ENCODE assay signal across 23 mouse cellular contexts in genomic region chr11:60143086-60143485, GRCm38 (mm10). TPM values are rescaled to one million over a fixed set of nuclear protein-coding genes. Genes with fewer than 3 reads are reported as not detected.
DNase-seq lines count a peak whose midpoint lies in the region; ATAC-seq lines count a peak whose summit lies in the region.
"Had no signal": no experiment of that assay in that cellular context is flagged by ENCODE, and none has a peak within 500 bp of the region (broad histone marks: within the 10 kb centered on the region; RNA-seq: fewer than 3 reads in every experiment).

No protein-coding gene starts in this region.

- ATAC-seq in hindbrain, embryonic 15.5 days (ENCODE audit: low FRiP score, low read depth): no peak
- ATAC-seq in hindbrain, embryonic 16.5 days: no peak
- ATAC-seq in granulocyte monocyte progenitor cell, adult 5-6 weeks (replicated peaks; ENCODE audit: poor library complexity, severe bottlenecking): peak; percentile 18; the same call in 1 of the 2 replicates
- ATAC-seq: activated CD4-positive, CD25-positive, alpha-beta regulatory T cell, adult 4 months; liver, postnatal 0 days had no signal

- 80% methylated on average over 4 of the region's 4 CpGs for whole genome bisulfite sequencing in hindbrain, embryonic 15.5 days
- 68% methylated on average over 4 of the region's 4 CpGs for WGBS in hindbrain, embryonic 16.5 days

- no peak overlapping the region for H3K27ac ChIP-seq in hindbrain, embryonic 15.5 days (replicated peaks)
- H3K27ac ChIP-seq in hindbrain, embryonic 16.5 days (ENCODE audit: low read depth, low read length): no peak overlapping the region
- H3K27ac ChIP-seq: embryonic facial prominence, embryonic 13.5 days; layer of hippocampus, adult 2 months; limb, embryonic 15.5 days had no signal

- no peak overlapping the region for H3K9ac ChIP-seq in hindbrain, embryonic 15.5 days
- H3K9ac ChIP-seq in hindbrain, embryonic 16.5 days (ENCODE audit: low read depth, low read length): no peak overlapping the region
- H3K9ac ChIP-seq: embryonic facial prominence, embryonic 13.5 days; heart, embryonic 12.5 days; limb, embryonic 15.5 days; liver, postnatal 0 days had no signal

- H3K36me3 ChIP-seq in hindbrain, embryonic 15.5 days: no peaks in the 10 kb centered on the region
- no peaks in the 10 kb centered on the region for H3K36me3 ChIP-seq in hindbrain, embryonic 16.5 days (ENCODE audit: control insufficient read depth, insufficient read depth, low read length)

- H3K9me3 ChIP-seq in hindbrain, embryonic 15.5 days: no peaks in the 10 kb centered on the region
- no peaks in the 10 kb centered on the region for H3K9me3 ChIP-seq in hindbrain, embryonic 16.5 days (ENCODE audit: control insufficient read depth, low read length)
- H3K9me3 ChIP-seq: embryonic facial prominence, embryonic 13.5 days; heart, embryonic 12.5 days; limb, embryonic 15.5 days had no signal

- peak; percentile 36 for DNase-seq in adrenal gland, adult 2 months
- no peak for DNase-seq in adrenal gland, postnatal 25 days
- peak; percentile 24 for DNase-seq in 3T3-L1 (ENCODE audit: low read depth, low spot score)
- DNase-seq in layer of hippocampus, postnatal 14 days (ENCODE audit: low spot score in 2 of 2): no peak
- DNase-seq in urinary bladder, adult 2 months (ENCODE audit: low spot score): no peak
- DNase-seq: adrenal gland, postnatal 14 days; cerebellum, adult 11-12 months; cerebellum, postnatal 14 days; gastrocnemius, postnatal 36 days; kidney, adult 18-20 months; kidney, postnatal 10 days; liver, postnatal 0 days; lung, postnatal 14 days; right cerebral cortex, postnatal 4 days; thymus, adult 2 months had no signal

- no peak overlapping the region for H3K4me3 ChIP-seq in hindbrain, embryonic 15.5 days
- H3K4me3 ChIP-seq in hindbrain, embryonic 16.5 days (ENCODE audit: low read length): no peak overlapping the region
- H3K4me3 ChIP-seq: embryonic facial prominence, embryonic 13.5 days; heart, embryonic 12.5 days; layer of hippocampus, adult 2 months; limb, embryonic 15.5 days had no signal

- peak overlapping the region; percentile 80; the same call in 1 of the 2 replicates for H3K4me2 ChIP-seq in hindbrain, embryonic 15.5 days
- H3K4me2 ChIP-seq in hindbrain, embryonic 16.5 days (ENCODE audit: low read length): no peak overlapping the region
- H3K4me2 ChIP-seq: embryonic facial prominence, embryonic 13.5 days; heart, embryonic 12.5 days; limb, embryonic 15.5 days had no signal

- peaks cover 69% of the 10 kb centered on the region for H3K4me1 ChIP-seq in hindbrain, embryonic 15.5 days (replicated peaks)
- peaks cover 54% of the 10 kb centered on the region for H3K4me1 ChIP-seq in hindbrain, embryonic 16.5 days (ENCODE audit: control insufficient read depth, insufficient read depth, low read depth, low read length)

- no peaks in the 10 kb centered on the region for H3K27me3 ChIP-seq in hindbrain, embryonic 15.5 days
- no peaks in the 10 kb centered on the region for H3K27me3 ChIP-seq in hindbrain, embryonic 16.5 days (replicated peaks; ENCODE audit: control insufficient read depth, insufficient read depth, low read length)
- H3K27me3 ChIP-seq: embryonic facial prominence, embryonic 13.5 days; heart, embryonic 12.5 days; limb, embryonic 15.5 days had no signal

RNA-seq across cellular contexts. Expression of gene Rai1, which starts 38.3 kb away (rescaled TPM):
- total RNA-seq in adrenal gland, adult 2 months (2021): 10 to 100 TPM; 41.4 to 46.7 TPM
- 72.1 and 82.5 TPM in 2 replicates for polyA plus RNA-seq in adrenal gland, adult 2 months (2012; rRNA removed)
- total RNA-seq in adrenal gland, postnatal 25 days (2021): 54.2 and 57.8 TPM in 2 replicates
- polyA plus RNA-seq in hindbrain, embryonic 15.5 days (2015; fragmentation: Nextera tagmentation; extraction: Ambion mirVana): 32.5 and 33.2 TPM in 2 replicates
- polyA plus RNA-seq in hindbrain, embryonic 16.5 days (2015; fragmentation: Nextera tagmentation; extraction: Ambion mirVana): 24.3 and 28.0 TPM in 2 replicates
- total RNA-seq in granulocyte monocyte progenitor cell, adult 5-6 weeks (2014; fragmentation: Nextera tagmentation): 37.5 and 52.4 TPM in 2 replicates
- total RNA-seq in granulocyte monocyte progenitor cell, adult 5-6 weeks (2017): 11.0 and 13.3 TPM in 2 replicates
- 10 to 100 TPM; 63.2 to 69.2 TPM for total RNA-seq in layer of hippocampus, postnatal 14 days (2021)
- 35.1 and 45.3 TPM in 2 replicates for polyA plus RNA-seq in urinary bladder, adult 2 months (2012; rRNA removed)

Comparison
In these comparisons a context has a peak if more than half of its experiments do, and no peak if none do; other contexts are left out.
1. DNase-seq: peak in adrenal gland, adult 2 months (single experiment) and 3T3-L1 (single experiment); none in adrenal gland, postnatal 25 days (single experiment), layer of hippocampus, postnatal 14 days (0 of 2) and urinary bladder, adult 2 months (single experiment).